Mouse (Mus musculus) ES-E14 (cell line): ENCODE measurements around the gene Gpr37l1. TPM values are rescaled to one million over a fixed set of nuclear protein-coding genes. Genes with fewer than 3 reads are reported as not detected.
A peak's percentile ranks its signal among the peaks of the same experiment; 100 is the strongest.

Experiments used
- DNase-seq: peaks from one replicate; pipeline ENCODE4 v3.0.0-alpha.2; 2013; ENCODE audit warnings: low read depth, low spot score
- H3K27ac ChIP-seq: 2 replicates; pipeline ENCODE4 v1.5.1; 2012; ENCODE audit warnings: low read depth, mild to moderate bottlenecking, low read length, moderate library complexity, mixed read lengths; ENCODE audit not compliant: poor library complexity, insufficient read depth, severe bottlenecking
- H3K36me3 ChIP-seq: 2 replicates; pipeline ENCODE4 v1.6.1; 2012; ENCODE audit warnings: mild to moderate bottlenecking, low read length, moderate library complexity, mixed read lengths; ENCODE audit not compliant: control insufficient read depth, poor library complexity, insufficient read depth, severe bottlenecking
- H3K4me1 ChIP-seq, 2 experiments: fragments of 150-350 bp in 1 of 2; sonication (generic) in 1 of 2; 2 replicates each; pipeline ENCODE4 v1.6.1; 2012; ENCODE audit warnings: low read length in 2 of 2, mild to moderate bottlenecking in 1 of 2, mixed read lengths in 1 of 2; ENCODE audit not compliant: control insufficient read depth in 2 of 2, insufficient read depth in 2 of 2, poor library complexity in 1 of 2
- H3K4me3 ChIP-seq, 2 experiments: fragments of 150-350 bp in 1 of 2; sonication (generic) in 1 of 2; 2 replicates each; pipeline ENCODE4 v1.5.1; 2012; ENCODE audit warnings: low read length in 2 of 2, low read depth in 1 of 2, mild to moderate bottlenecking in 1 of 2, mixed read lengths in 1 of 2; ENCODE audit not compliant: insufficient read depth in 1 of 2, poor library complexity in 1 of 2, severe bottlenecking in 1 of 2
- H3K9ac ChIP-seq: 2 replicates; pipeline ENCODE4 v1.6.1; 2012; ENCODE audit warnings: low read depth, mild to moderate bottlenecking, low read length, mixed read lengths; ENCODE audit not compliant: poor library complexity, insufficient read depth, severe bottlenecking
- H3K9me3 ChIP-seq: fragments of 150-350 bp; sonication (generic); 2 replicates; pipeline ENCODE4 v1.6.1; 2012; ENCODE audit warnings: low read depth, mild to moderate bottlenecking, low read length; ENCODE audit not compliant: control insufficient read depth, insufficient read depth
- CHD2 ChIP-seq: IDR thresholded peaks from 2 replicates; pipeline ENCODE4 v1.6.1; 2014; ENCODE audit warnings: mild to moderate bottlenecking, low read depth, low read length, inconsistent platforms
- HCFC1 ChIP-seq: IDR thresholded peaks from 2 replicates; pipeline ENCODE4 v1.6.1; 2012; ENCODE audit warnings: low read length, inconsistent platforms, borderline replicate concordance; ENCODE audit not compliant: insufficient read depth
- MAFK ChIP-seq: IDR thresholded peaks from 2 replicates; pipeline ENCODE4 v1.6.1; 2014; ENCODE audit warnings: mild to moderate bottlenecking, low read depth, low read length, inconsistent platforms; ENCODE audit not compliant: insufficient read depth
- ZC3H11A ChIP-seq: IDR thresholded peaks from 2 replicates; pipeline ENCODE4 v1.6.1; 2012; ENCODE audit warnings: low read depth, mild to moderate bottlenecking, inconsistent platforms, low read length, borderline replicate concordance
- ZNF384 ChIP-seq: IDR thresholded peaks from 2 replicates; pipeline ENCODE4 v1.6.1; 2012; ENCODE audit warnings: low read depth, low read length, inconsistent platforms
- in situ Hi-C, 2 experiments: fragments of 600-800 bp; cut with MboI; formaldehyde crosslinking; loops; one replicate each; pipeline ENCODE4 v1.15.1; 2025; ENCODE audit warnings: low sequenced_read_pairs in 2 of 2, inconsistent platforms in 1 of 2; ENCODE audit not compliant: unreplicated experiment in 2 of 2
- total RNA-seq: library from RNA; depleted of rRNA; stranded (reverse); fragments of 300-350 nt; gene quantifications from 2 replicates; pipeline ENCODE4 v1.2.3, GENCODE M21; 2012

Gpr37l1 gene
- total RNA-seq, 1 experiment = not detected

DNA sequence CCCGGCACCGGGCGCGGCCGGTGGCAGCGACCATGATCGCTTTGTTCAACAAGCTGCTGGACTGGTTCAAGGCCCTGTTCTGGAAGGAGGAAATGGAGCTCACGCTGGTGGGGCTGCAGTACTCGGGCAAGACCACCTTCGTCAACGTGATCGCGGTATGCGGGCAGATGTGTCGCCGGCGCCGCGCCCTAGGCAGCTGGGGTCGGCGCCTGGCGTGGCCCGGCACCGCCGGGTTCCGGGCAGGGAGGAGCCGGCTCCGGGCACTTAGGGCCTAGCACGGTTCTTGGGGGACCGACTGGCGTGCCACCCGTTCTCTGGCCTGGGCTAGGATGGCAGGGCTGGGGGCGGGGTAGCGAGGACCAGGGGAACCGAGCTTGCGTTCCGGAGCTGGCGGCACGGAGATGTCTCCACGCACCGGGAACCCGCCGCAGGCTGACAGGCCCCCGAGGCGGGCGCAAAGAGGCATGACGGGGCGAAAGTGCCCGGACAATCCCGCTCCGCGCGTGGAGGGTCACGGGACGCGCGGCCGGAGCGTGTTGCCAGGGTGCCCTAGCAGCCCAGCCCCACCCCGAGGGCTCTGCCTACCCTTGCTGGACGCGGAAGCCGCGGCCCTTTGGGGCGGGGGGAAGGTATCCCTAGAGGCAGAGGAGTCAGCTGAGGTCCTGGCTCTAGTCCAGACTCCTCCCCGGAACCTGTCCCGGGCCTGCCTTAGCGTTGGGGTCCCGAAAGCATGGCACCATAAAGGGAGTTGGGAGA lies 20.4 kb downstream of the Gpr37l1 start:
- no peaks in the 10 kb centered on the region; the same call in 1 of the 2 replicates for H3K36me3 ChIP-seq
- DNase-seq = no peak
- no peaks in the 10 kb centered on the region for H3K9me3 ChIP-seq
- TF ChIP-seq ZNF384 (no peak), ZC3H11A (no peak), HCFC1 (0 out of 2 replicates have a peak, but pooled peaks have one; percentile 42), MAFK (no peak)
- H3K9ac ChIP-seq = peak overlapping the region; percentile 82
- H3K4me1 ChIP-seq = 0 out of 4 replicates have a peak, but pooled peaks cover 0 to 1% of the 10 kb centered on the region in 2 experiments
- peak overlapping the region; percentile 48 for H3K27ac ChIP-seq
- in situ Hi-C loops = no loop called here
- H3K4me3 ChIP-seq = peak overlapping the region; percentile 61 to 85

- Histone ChIP-seq H3K4me3 (peak within 1 kb of the TSS; percentile 61 to 85), H3K9ac (peak within 1 kb of the TSS; percentile 82), H3K9me3 (no peaks in the 10 kb centered on the region), H3K4me1 (0 out of 4 replicates have a peak, but pooled peaks cover 0 to 1% of the 10 kb centered on the region in 2 experiments), H3K36me3 (no peaks in the 10 kb centered on the region; the same call in 1 of the 2 replicates), H3K27ac (peak within 1 kb of the TSS; percentile 48)
- in situ Hi-C loops = no loop called here
- TF ChIP-seq MAFK (no peak), CHD2 (no peak), ZNF384 (no peak), ZC3H11A (no peak), HCFC1 (no peak)
- no peak for DNase-seq
These were observed 21.2 kb downstream of the Gpr37l1 start, which contains the start of gene Arl8a for GRCm38 (mm10) chr1:135146077-135146945. Arl8a (plus strand) TSS chr1:135146824.

DNA sequence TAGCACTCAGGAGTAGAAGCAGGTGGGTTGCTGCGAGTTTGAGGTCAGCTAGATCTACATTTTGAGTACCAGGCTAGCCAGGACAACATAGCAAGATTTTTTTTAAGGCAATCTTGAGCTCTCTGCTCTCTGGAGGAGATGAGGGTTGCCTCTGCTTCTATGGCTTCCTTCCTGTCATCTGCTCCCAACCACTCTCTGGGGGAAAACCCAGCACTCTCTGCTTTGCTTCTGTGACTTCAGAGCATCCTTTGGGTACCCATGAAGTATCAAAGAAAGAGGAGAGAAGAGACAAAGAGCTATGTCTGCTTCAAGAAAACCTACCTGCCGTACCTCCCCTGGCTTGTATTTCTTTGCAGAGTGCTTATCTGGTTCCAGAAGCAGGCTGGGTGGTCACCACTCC lies 23.5 kb downstream of the Gpr37l1 start:
- no peaks in the 10 kb centered on the region for H3K9me3 ChIP-seq
- in situ Hi-C loops = no loop called here
- H3K4me1 ChIP-seq = peaks cover 0 to 7% of the 10 kb centered on the region in 2 experiments; a peak in 1 of 4 replicates
- no peak overlapping the region for H3K27ac ChIP-seq
- TF ChIP-seq ZC3H11A (no peak), MAFK (no peak), CHD2 (no peak), HCFC1 (no peak), ZNF384 (no peak)
- H3K9ac ChIP-seq = no peak overlapping the region
- no peaks in the 10 kb centered on the region; the same call in 1 of the 2 replicates for H3K36me3 ChIP-seq
- H3K4me3 ChIP-seq = no peak overlapping the region
- no peak for DNase-seq

DNA sequence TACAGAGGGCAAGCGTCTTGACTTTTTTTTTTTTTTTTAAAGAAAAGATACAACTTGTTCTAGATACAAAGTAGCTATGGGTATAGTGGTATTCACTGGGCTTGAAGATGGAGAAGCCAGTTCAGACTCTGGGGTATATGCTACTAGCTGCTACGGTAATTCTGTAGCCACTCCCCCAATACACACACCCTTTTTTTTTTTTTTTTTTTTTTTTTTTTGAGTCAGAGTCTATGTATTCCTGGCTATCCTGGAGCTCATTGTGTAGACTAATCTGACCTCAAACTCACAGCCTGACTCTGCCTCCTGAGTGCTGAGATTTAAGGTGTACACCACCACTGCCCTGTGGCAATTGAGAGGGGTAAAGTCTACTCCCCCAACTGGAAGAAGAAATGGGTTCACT lies 25.0 kb downstream of the Gpr37l1 start:
- Histone ChIP-seq H3K9ac (no peak overlapping the region), H3K4me3 (no peak overlapping the region), H3K36me3 (no peaks in the 10 kb centered on the region), H3K27ac (no peak overlapping the region), H3K9me3 (no peaks in the 10 kb centered on the region), H3K4me1 (peaks cover 0 to 7% of the 10 kb centered on the region in 2 experiments; a peak in 1 of 4 replicates)
- no peak for DNase-seq
- TF ChIP-seq CHD2 (no peak), HCFC1 (no peak), MAFK (no peak), ZNF384 (peak; percentile 79; the same call in 1 of the 2 replicates)
- in situ Hi-C loops = no loop called here
